Mouse (Mus musculus): ENCODE results near the gene 4931428L18Rik. TPM values are rescaled to one million over a fixed set of nuclear protein-coding genes. Genes with fewer than 3 reads are reported as not detected.

The 4931428L18Rik gene
- total and polyA plus RNA-seq, 3 experiments = not detected

- Histone ChIP-seq H3K9ac (ENCODE audit: control insufficient read depth, low read depth, low read length, poor library complexity, severe bottlenecking) (no peak overlapping the region), H3K79me2 (ENCODE audit: control insufficient read depth, insufficient read depth, low read length, poor library complexity) (no peaks in the 10 kb centered on the region), H3K27ac (ENCODE audit: control insufficient read depth, low read depth, low read length) (no peak overlapping the region), H3K9me3 (replicated peaks; ENCODE audit: insufficient read depth, low read length) (no peaks in the 10 kb centered on the region), H3K4me1 (ENCODE audit: control insufficient read depth in 1 of 2, insufficient read depth in 2 of 2, low read length in 2 of 2) (no peaks in the 10 kb centered on the region), H3K4me3 (ENCODE audit: control insufficient read depth in 1 of 2, insufficient read depth in 1 of 2, low read depth in 2 of 2, low read length in 2 of 2) (no peak overlapping the region), H3K36me3 (ENCODE audit: control insufficient read depth in 1 of 2, insufficient read depth in 2 of 2, low read length in 2 of 2) (no peaks in the 10 kb centered on the region), H3K27me3 (ENCODE audit: control insufficient read depth in 1 of 2, insufficient read depth in 2 of 2, low read length in 2 of 2) (no peaks in the 10 kb centered on the region)
- TF ChIP-seq USF1 (IDR thresholded peaks at IDR 0.05; ENCODE audit: low read depth, low read length) = no peak
- no peak for TF ChIP-seq MYC (IDR thresholded peaks at IDR 0.05; ENCODE audit: low read depth, low read length)
- no peak for TF ChIP-seq SIN3A (IDR thresholded peaks at IDR 0.05; ENCODE audit: low read length)
- TF ChIP-seq TBP (IDR thresholded peaks at IDR 0.05; ENCODE audit: low read depth, low read length) = no peak
- no peak for TF ChIP-seq ETS1 (IDR thresholded peaks at IDR 0.05; ENCODE audit: low read depth, low read length)
- TF ChIP-seq MAX (IDR thresholded peaks at IDR 0.05; ENCODE audit: low read length) = no peak
- TF ChIP-seq KAT2A (conservative IDR thresholded peaks at IDR 0.05; ENCODE audit: low read depth, low read length) = no peak
- TF ChIP-seq MAFK (IDR thresholded peaks at IDR 0.05; ENCODE audit: borderline replicate concordance, low read depth, low read length) = no peak
- no peak for DNase-seq (ENCODE audit: low read depth, low spot score)
Measured at GRCm38 (mm10) chr1:31142288-31143094, 80.0 kb downstream of the 4931428L18Rik start.

- H3K27ac ChIP-seq (ENCODE audit: control insufficient read depth, low read depth, low read length) = no peak overlapping the region
- TF ChIP-seq TAL1 (IDR thresholded peaks at IDR 0.05; ENCODE audit: low read length) = no peak
- TF ChIP-seq CHD2 (IDR thresholded peaks at IDR 0.05; ENCODE audit: low read length) = no peak
- no peak for TF ChIP-seq ZNF384 (IDR thresholded peaks at IDR 0.05; ENCODE audit: low read depth, low read length)
- TF ChIP-seq SMC3 (IDR thresholded peaks at IDR 0.05; ENCODE audit: low read depth, low read length) = no peak
- TF ChIP-seq POLR2A (IDR thresholded peaks at IDR 0.05; ENCODE audit: control insufficient read depth in 1 of 2, insufficient read depth in 1 of 2, low read depth in 1 of 2, low read length in 2 of 2, poor library complexity in 1 of 2) = no peak
- TF ChIP-seq GABPA (IDR thresholded peaks at IDR 0.05; ENCODE audit: low read depth, low read length) = no peak
- TF ChIP-seq CHD1 (IDR thresholded peaks at IDR 0.05; ENCODE audit: low read depth, low read length) = no peak
- TF ChIP-seq MYB (IDR thresholded peaks at IDR 0.05; ENCODE audit: low read depth, low read length) = no peak
- no peak for TF ChIP-seq CTCF (IDR thresholded peaks at IDR 0.05 in 2 of 3, conservative IDR thresholded peaks at IDR 0.05 in 1 of 3; ENCODE audit: control insufficient read depth in 1 of 3, insufficient read depth in 1 of 3, low read depth in 2 of 3, low read length in 3 of 3, poor library complexity in 1 of 3, severe bottlenecking in 1 of 3)
- no peak for TF ChIP-seq GATA1 (IDR thresholded peaks at IDR 0.05; ENCODE audit: low read depth, low read length)
- TF ChIP-seq UBTF (IDR thresholded peaks at IDR 0.05; ENCODE audit: borderline replicate concordance, insufficient read depth, low read depth, low read length) = no peak
- no peak for TF ChIP-seq ELF1 (IDR thresholded peaks at IDR 0.05; ENCODE audit: low read depth, low read length)
- TF ChIP-seq MAFK (IDR thresholded peaks at IDR 0.05; ENCODE audit: borderline replicate concordance, low read depth, low read length) = no peak
- TF ChIP-seq MEF2A (IDR thresholded peaks at IDR 0.05; ENCODE audit: extremely low read depth, insufficient replicate concordance, low read depth, low read length, poor library complexity, severe bottlenecking) = no peak
- no peak for TF ChIP-seq KAT2A (conservative IDR thresholded peaks at IDR 0.05; ENCODE audit: low read depth, low read length)
- no peak for TF ChIP-seq MYC (IDR thresholded peaks at IDR 0.05; ENCODE audit: low read depth, low read length)
- no peak for TF ChIP-seq RCOR1 (IDR thresholded peaks at IDR 0.05; ENCODE audit: low read depth, low read length)
- TF ChIP-seq BHLHE40 (IDR thresholded peaks at IDR 0.05; ENCODE audit: borderline replicate concordance, low read depth, low read length) = no peak
- H3K79me2 ChIP-seq (ENCODE audit: control insufficient read depth, insufficient read depth, low read length, poor library complexity) = no peaks in the 10 kb centered on the region
- DNase-seq (ENCODE audit: low read depth, low spot score) = no peak
- no peak overlapping the region for H3K4me3 ChIP-seq (ENCODE audit: control insufficient read depth in 1 of 2, insufficient read depth in 1 of 2, low read depth in 2 of 2, low read length in 2 of 2)
- H3K9me3 ChIP-seq (replicated peaks; ENCODE audit: insufficient read depth, low read length) = no peaks in the 10 kb centered on the region
- H3K27me3 ChIP-seq (ENCODE audit: control insufficient read depth in 1 of 2, insufficient read depth in 2 of 2, low read length in 2 of 2) = no peaks in the 10 kb centered on the region
- H3K9ac ChIP-seq (ENCODE audit: control insufficient read depth, low read depth, low read length, poor library complexity, severe bottlenecking) = no peak overlapping the region
- H3K36me3 ChIP-seq (ENCODE audit: control insufficient read depth in 1 of 2, insufficient read depth in 2 of 2, low read length in 2 of 2) = no peaks in the 10 kb centered on the region
- no peaks in the 10 kb centered on the region for H3K4me1 ChIP-seq (ENCODE audit: control insufficient read depth in 1 of 2, insufficient read depth in 2 of 2, low read length in 2 of 2)
Measured at GRCm38 (mm10) chr1:31138387-31138786, 84.1 kb downstream of the 4931428L18Rik start.

Data from MEL (cell line).